Mouse (Mus musculus): ENCODE measurements around the gene Mmd2. TPM values are rescaled to one million over a fixed set of nuclear protein-coding genes. Genes with fewer than 3 reads are reported as not detected.

Gene Mmd2
- total and polyA plus RNA-seq, 3 experiments: not detected

- TF ChIP-seq CTCF (IDR thresholded peaks at IDR 0.05 in 2 of 3, conservative IDR thresholded peaks at IDR 0.05 in 1 of 3; ENCODE audit: control insufficient read depth in 1 of 3, insufficient read depth in 1 of 3, low read depth in 2 of 3, low read length in 3 of 3, poor library complexity in 1 of 3, severe bottlenecking in 1 of 3) (no peak), UBTF (IDR thresholded peaks at IDR 0.05; ENCODE audit: borderline replicate concordance, insufficient read depth, low read depth, low read length) (no peak), GABPA (IDR thresholded peaks at IDR 0.05; ENCODE audit: low read depth, low read length) (no peak), RAD21 (IDR thresholded peaks at IDR 0.05; ENCODE audit: low read depth, low read length) (no peak), USF1 (IDR thresholded peaks at IDR 0.05; ENCODE audit: low read depth, low read length) (no peak), MAZ (IDR thresholded peaks at IDR 0.05; ENCODE audit: low read depth, low read length) (no peak), POLR2A (IDR thresholded peaks at IDR 0.05; ENCODE audit: control insufficient read depth in 1 of 2, insufficient read depth in 1 of 2, low read depth in 1 of 2, low read length in 2 of 2, poor library complexity in 1 of 2) (no peak), KAT2A (conservative IDR thresholded peaks at IDR 0.05; ENCODE audit: low read depth, low read length) (no peak), BHLHE40 (IDR thresholded peaks at IDR 0.05; ENCODE audit: borderline replicate concordance, low read depth, low read length) (no peak), ETS1 (IDR thresholded peaks at IDR 0.05; ENCODE audit: low read depth, low read length) (no peak)
- H3K4me3 ChIP-seq (ENCODE audit: control insufficient read depth in 1 of 2, insufficient read depth in 1 of 2, low read depth in 2 of 2, low read length in 2 of 2): no peak overlapping the region
- no peaks in the 10 kb centered on the region for H3K9me3 ChIP-seq (replicated peaks; ENCODE audit: insufficient read depth, low read length)
- H3K27ac ChIP-seq (ENCODE audit: control insufficient read depth, low read depth, low read length): no peak overlapping the region
- peaks cover 0 to 2% of the 10 kb centered on the region in 2 experiments; a peak in 3 of 4 replicates for H3K27me3 ChIP-seq (ENCODE audit: control insufficient read depth in 1 of 2, insufficient read depth in 2 of 2, low read length in 2 of 2)
- no peaks in the 10 kb centered on the region for H3K36me3 ChIP-seq (ENCODE audit: control insufficient read depth in 1 of 2, insufficient read depth in 2 of 2, low read length in 2 of 2)
- H3K4me1 ChIP-seq (ENCODE audit: control insufficient read depth in 1 of 2, insufficient read depth in 2 of 2, low read length in 2 of 2): no peaks in the 10 kb centered on the region
- no peak overlapping the region for H3K9ac ChIP-seq (ENCODE audit: control insufficient read depth, low read depth, low read length, poor library complexity, severe bottlenecking)
- no peak for DNase-seq (ENCODE audit: low read depth, low spot score)
- H3K79me2 ChIP-seq (ENCODE audit: control insufficient read depth, insufficient read depth, low read length, poor library complexity): no peaks in the 10 kb centered on the region
Measured at GRCm38 (mm10) chr5:142596723-142597122, 11.9 kb downstream of the Mmd2 start.

- no peaks in the 10 kb centered on the region; a peak in 1 of 4 replicates for H3K27me3 ChIP-seq (ENCODE audit: control insufficient read depth in 1 of 2, insufficient read depth in 2 of 2, low read length in 2 of 2)
- TF ChIP-seq TBP (IDR thresholded peaks at IDR 0.05; ENCODE audit: low read depth, low read length) (no peak), SIN3A (IDR thresholded peaks at IDR 0.05; ENCODE audit: low read length) (no peak), USF2 (IDR thresholded peaks at IDR 0.05; ENCODE audit: borderline replicate concordance in 1 of 2, insufficient read depth in 1 of 2, low read depth in 1 of 2, low read length in 2 of 2) (no peak), ETS1 (IDR thresholded peaks at IDR 0.05; ENCODE audit: low read depth, low read length) (no peak), NRF1 (IDR thresholded peaks at IDR 0.05; ENCODE audit: insufficient read depth, low read depth, low read length, poor library complexity, severe bottlenecking) (no peak), JUND (IDR thresholded peaks at IDR 0.05; ENCODE audit: low read depth, low read length) (no peak), POLR2A (IDR thresholded peaks at IDR 0.05; ENCODE audit: control insufficient read depth in 1 of 2, insufficient read depth in 1 of 2, low read depth in 1 of 2, low read length in 2 of 2, poor library complexity in 1 of 2) (no peak), GABPA (IDR thresholded peaks at IDR 0.05; ENCODE audit: low read depth, low read length) (no peak), MYB (IDR thresholded peaks at IDR 0.05; ENCODE audit: low read depth, low read length) (no peak), ZKSCAN1 (IDR thresholded peaks at IDR 0.05; ENCODE audit: low read depth, low read length) (no peak), EP300 (IDR thresholded peaks at IDR 0.05; ENCODE audit: low read depth in 1 of 2, low read length in 2 of 2) (no peak), MXI1 (IDR thresholded peaks at IDR 0.05; ENCODE audit: low read depth, low read length) (no peak), GATA1 (IDR thresholded peaks at IDR 0.05; ENCODE audit: low read depth, low read length) (no peak), CHD1 (IDR thresholded peaks at IDR 0.05; ENCODE audit: low read depth, low read length) (no peak), ZC3H11A (IDR thresholded peaks at IDR 0.05; ENCODE audit: low read depth, low read length) (no peak)
- H3K9me3 ChIP-seq (replicated peaks; ENCODE audit: insufficient read depth, low read length): no peaks in the 10 kb centered on the region
- no peaks in the 10 kb centered on the region for H3K36me3 ChIP-seq (ENCODE audit: control insufficient read depth in 1 of 2, insufficient read depth in 2 of 2, low read length in 2 of 2)
- no peak for DNase-seq (ENCODE audit: low read depth, low spot score)
- H3K79me2 ChIP-seq (ENCODE audit: control insufficient read depth, insufficient read depth, low read length, poor library complexity): no peaks in the 10 kb centered on the region
- H3K4me1 ChIP-seq (ENCODE audit: control insufficient read depth in 1 of 2, insufficient read depth in 2 of 2, low read length in 2 of 2): no peaks in the 10 kb centered on the region
- H3K27ac ChIP-seq (ENCODE audit: control insufficient read depth, low read depth, low read length): no peak overlapping the region
- H3K9ac ChIP-seq (ENCODE audit: control insufficient read depth, low read depth, low read length, poor library complexity, severe bottlenecking): no peak overlapping the region
- no peak overlapping the region for H3K4me3 ChIP-seq (ENCODE audit: control insufficient read depth in 1 of 2, insufficient read depth in 1 of 2, low read depth in 2 of 2, low read length in 2 of 2)
Measured at GRCm38 (mm10) chr5:142595698-142596097, 12.9 kb downstream of the Mmd2 start.

Measured in MEL (cell line).